In the genomic region with DNA sequence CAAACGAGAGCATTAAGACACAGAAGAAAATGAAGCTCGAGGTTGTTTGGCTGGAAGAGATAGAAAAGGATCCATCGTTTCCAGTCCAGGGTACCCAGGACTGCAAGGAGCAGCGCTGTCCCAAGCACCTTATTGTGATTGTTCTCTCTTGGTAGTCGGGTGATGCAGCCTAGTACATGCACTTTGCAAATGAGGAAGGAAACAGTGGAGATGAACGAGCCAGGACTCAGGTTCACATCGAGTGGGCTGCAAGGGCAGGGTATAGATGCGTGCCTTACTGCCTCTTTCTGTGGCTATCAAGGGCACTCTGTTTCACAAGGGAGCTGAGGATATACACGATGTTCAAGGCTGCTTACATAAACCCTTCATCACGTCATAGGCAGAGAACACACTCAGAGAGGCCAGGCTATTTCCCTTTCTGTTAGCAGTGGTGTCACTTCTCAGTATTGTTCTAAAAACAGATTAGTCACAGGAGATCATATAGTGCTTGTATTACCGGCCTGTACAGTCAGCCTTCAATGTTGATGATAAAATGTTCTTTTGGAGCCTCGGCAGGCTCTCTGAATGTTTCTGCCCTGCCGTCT, we compare ENCODE assay signal across 22 mouse cellular contexts. TPM values are rescaled to one million over a fixed set of nuclear protein-coding genes. Genes with fewer than 3 reads are reported as not detected.
DNase-seq lines count a peak whose midpoint lies in the region; ATAC-seq and TF ChIP-seq lines count a peak whose summit lies in the region.
"Had no signal": no experiment of that assay in that cellular context is flagged by ENCODE, and none has a peak within 500 bp of the region (broad histone marks: within the 10 kb centered on the region; RNA-seq: fewer than 3 reads in every experiment).

No protein-coding gene starts in this region.

- 80% methylated on average over 13 of the region's 13 CpGs for WGBS in liver, adult 2 months
- WGBS in liver, embryonic 11.5 days: 61% methylated on average over 13 of the region's 13 CpGs

- H3K36me3 ChIP-seq in liver, adult 2 months (ENCODE audit: control insufficient read depth, insufficient read depth, low read length): no peaks in the 10 kb centered on the region
- H3K36me3 ChIP-seq in liver, embryonic 11.5 days (ENCODE audit: control insufficient read depth, insufficient read depth, low read length): no peaks in the 10 kb centered on the region
- H3K36me3 ChIP-seq: embryonic facial prominence, embryonic 10.5 days; G1E; heart, embryonic 10.5 days; hindbrain, embryonic 13.5 days had no signal

- no peaks in the 10 kb centered on the region for H3K27me3 ChIP-seq in liver, adult 2 months (ENCODE audit: control insufficient read depth, insufficient read depth, low read length)
- H3K27me3 ChIP-seq in liver, embryonic 11.5 days (replicated peaks; ENCODE audit: control insufficient read depth, insufficient read depth, low read length): no peaks in the 10 kb centered on the region
- H3K27me3 ChIP-seq: forebrain, embryonic 13.5 days; hindbrain, embryonic 13.5 days had no signal

- DNase-seq in adrenal gland, adult (ENCODE audit: inconsistent age in 2 of 2, low spot score in 1 of 2): peak; percentile 33 to 81
- no peak for DNase-seq in adrenal gland, postnatal 10 days
- DNase-seq in liver, adult 2 months (ENCODE audit: extremely low read depth, low read depth, low spot score): peak; percentile 41
- DNase-seq in liver, embryonic 11.5 days (ENCODE audit: low spot score): no peak
- peak; percentile 7 for DNase-seq in brain, adult 2 months (ENCODE audit: low read depth, low spot score)
- no peak for DNase-seq in urinary bladder, postnatal 14 days (ENCODE audit: low spot score)
- DNase-seq: B cell, adult 2 months; cerebellum, adult 18-20 months; cerebellum, adult 9-11 months; cerebellum, postnatal 36 days; forebrain, postnatal 0 days; gastrocnemius, postnatal 14 days; heart, postnatal 10 days; heart, postnatal 4 days had no signal

- no peak for ATAC-seq in liver, embryonic 11.5 days (replicated peaks; ENCODE audit: low FRiP score)
- peak; percentile 48 for ATAC-seq in megakaryocyte progenitor cell, adult 5-6 weeks (replicated peaks; ENCODE audit: poor library complexity)
- ATAC-seq: CD4-positive, CD25-positive, alpha-beta regulatory T cell, adult 4 months; forebrain, embryonic 13.5 days; forebrain, postnatal 0 days; hindbrain, postnatal 0 days had no signal

- no peak for TF ChIP-seq CTCF in liver, adult 2 months (IDR thresholded peaks at IDR 0.05; ENCODE audit: low read depth, low read length)

- H3K9me3 ChIP-seq in liver, embryonic 11.5 days (ENCODE audit: control insufficient read depth, low read length): no peaks in the 10 kb centered on the region
- H3K9me3 ChIP-seq: embryonic facial prominence, embryonic 10.5 days; forebrain, embryonic 13.5 days; G1E; heart, embryonic 10.5 days; hindbrain, embryonic 13.5 days had no signal

- no peak overlapping the region for H3K4me2 ChIP-seq in liver, embryonic 11.5 days
- H3K4me2 ChIP-seq: forebrain, embryonic 13.5 days; hindbrain, embryonic 13.5 days had no signal

- H3K27ac ChIP-seq in liver, adult 2 months (replicated peaks; ENCODE audit: insufficient read depth, low read depth, low read length): no peak overlapping the region
- no peak overlapping the region for H3K27ac ChIP-seq in liver, embryonic 11.5 days (ENCODE audit: low read depth, low read length)
- H3K27ac ChIP-seq: embryonic facial prominence, embryonic 10.5 days; forebrain, embryonic 13.5 days; heart, embryonic 10.5 days; hindbrain, embryonic 13.5 days; hindbrain, postnatal 0 days had no signal

- H3K9ac ChIP-seq in liver, adult 2 months (ENCODE audit: low read depth, low read length): no peak overlapping the region
- H3K9ac ChIP-seq in liver, embryonic 11.5 days (ENCODE audit: low read depth, low read length): no peak overlapping the region
- H3K9ac ChIP-seq: forebrain, embryonic 13.5 days; forebrain, postnatal 0 days; hindbrain, embryonic 13.5 days had no signal

- H3K4me1 ChIP-seq in liver, adult 2 months (ENCODE audit: control insufficient read depth, insufficient read depth, low read length): peaks cover 14% of the 10 kb centered on the region
- no peaks in the 10 kb centered on the region for H3K4me1 ChIP-seq in liver, embryonic 11.5 days (replicated peaks; ENCODE audit: control insufficient read depth, insufficient read depth, low read length)
- H3K4me1 ChIP-seq: forebrain, embryonic 13.5 days; heart, embryonic 10.5 days; hindbrain, embryonic 13.5 days had no signal

- H3K79me2 ChIP-seq in liver, adult 2 months (ENCODE audit: control insufficient read depth, insufficient read depth, low read length): no peaks in the 10 kb centered on the region

- no peak overlapping the region for H3K4me3 ChIP-seq in liver, adult 2 months (ENCODE audit: insufficient read depth, low read depth, low read length)
- H3K4me3 ChIP-seq in liver, embryonic 11.5 days (ENCODE audit: low read depth, low read length): no peak overlapping the region
- H3K4me3 ChIP-seq: embryonic facial prominence, embryonic 10.5 days; forebrain, embryonic 13.5 days; heart, embryonic 10.5 days; hindbrain, embryonic 13.5 days had no signal

- no peak for TF ChIP-seq POLR2A in liver, adult 2 months (IDR thresholded peaks at IDR 0.05; ENCODE audit: extremely low read depth, insufficient read depth, low read length)

RNA-seq across cellular contexts. Expression of a gene that starts 30.9 kb away (rescaled TPM):
- total RNA-seq in adrenal gland, postnatal 10 days (2021): 10 to 100 TPM; 14.8 to 29.4 TPM
- 17.1 and 24.6 TPM in 2 replicates for total RNA-seq in liver, adult 2 months (2014; rRNA removed)
- polyA plus RNA-seq in liver, adult 2 months (2012; rRNA removed): 0.36 and 0.89 TPM in 2 replicates
- polyA plus RNA-seq in liver, embryonic 11.5 days (2014; fragmentation: Nextera tagmentation; extraction: Ambion mirVana): 0.43 and 0.91 TPM in 2 replicates
- 0.91 TPM in 1 of 2 replicates, not detected in the other for total RNA-seq in megakaryocyte progenitor cell, adult 5-6 weeks (2015)
- total RNA-seq in megakaryocyte progenitor cell, adult 5-6 weeks (2017): 0.04 TPM in 1 of 2 replicates, not detected in the other
- polyA plus RNA-seq: CD4-positive, CD25-positive, alpha-beta regulatory T cell, adult 4 months; G1E had no signal

RNA-seq across cellular contexts. Expression of a gene that starts 38.8 kb away (rescaled TPM):
- total RNA-seq in adrenal gland, postnatal 10 days (2021): 10 to 100 TPM; 55.3 to 63.0 TPM
- total RNA-seq in liver, adult 2 months (2014; rRNA removed): 16.8 and 17.2 TPM in 2 replicates
- 15.0 and 18.7 TPM in 2 replicates for polyA plus RNA-seq in liver, adult 2 months (2012; rRNA removed)
- polyA plus RNA-seq in liver, embryonic 11.5 days (2014; fragmentation: Nextera tagmentation; extraction: Ambion mirVana): 70.8 and 79.0 TPM in 2 replicates
- total RNA-seq in megakaryocyte progenitor cell, adult 5-6 weeks (2015): 35.8 and 37.3 TPM in 2 replicates
- 47.9 and 60.3 TPM in 2 replicates for total RNA-seq in megakaryocyte progenitor cell, adult 5-6 weeks (2017)

Comparison
In these comparisons a context has a peak if more than half of its experiments do, and no peak if none do; other contexts are left out.
1. DNase-seq: peak in adrenal gland, adult (2 of 2), liver, adult 2 months (single experiment) and brain, adult 2 months (single experiment); none in adrenal gland, postnatal 10 days (single experiment), liver, embryonic 11.5 days (single experiment) and urinary bladder, postnatal 14 days (single experiment).